Mouse (Mus musculus): ENCODE results near the gene Kctd11. TPM values are rescaled to one million over a fixed set of nuclear protein-coding genes. Genes with fewer than 3 reads are reported as not detected.

The Kctd11 gene
- total and polyA plus RNA-seq, 3 experiments: 2.3 to 2.9 (median 2.6) TPM

- TF ChIP-seq CTCF (IDR thresholded peaks at IDR 0.05) (no peak), EP300 (IDR thresholded peaks at IDR 0.05; ENCODE audit: insufficient read depth, low read depth, low read length) (no peak), POLR2A (IDR thresholded peaks at IDR 0.05; ENCODE audit: insufficient read depth, low read depth, low read length) (no peak)
- peak overlapping the region; percentile 70 for H3K4me3 ChIP-seq
- peaks cover 6% of the 10 kb centered on the region for H3K4me1 ChIP-seq (ENCODE audit: control insufficient read depth, insufficient read depth, low read length)
- peak in 1 of 2 experiments; percentile 19 for DNase-seq
- no peaks in the 10 kb centered on the region for H3K79me2 ChIP-seq (replicated peaks; ENCODE audit: control insufficient read depth, insufficient read depth, low read length)
- peak overlapping the region; percentile 97 for H3K27ac ChIP-seq
- intact Hi-C loops (cut with DNase I): loop anchor here (5.0 kb wide), 1 partner anchor 70 kb away; the partner anchor contains the start of gene Gabarap
- 4% methylated on average over 12 of the region's 12 CpGs for WGBS
- H3K9ac ChIP-seq (ENCODE audit: low read depth, low read length): peak overlapping the region; percentile 79
- H3K27me3 ChIP-seq (ENCODE audit: control insufficient read depth, insufficient read depth, low read length): no peaks in the 10 kb centered on the region
- H3K36me3 ChIP-seq (ENCODE audit: control insufficient read depth, insufficient read depth, low read length): peaks cover 12% of the 10 kb centered on the region; the same call in 1 of the 2 replicates
Observed at GRCm38 (mm10) chr11:69922012-69922756, 41.0 kb upstream of the Kctd11 start.

- DNase-seq: peak; percentile 100
- H3K4me1 ChIP-seq (ENCODE audit: control insufficient read depth, insufficient read depth, low read length): peaks cover 6% of the 10 kb centered on the region
- no peaks in the 10 kb centered on the region for H3K27me3 ChIP-seq (ENCODE audit: control insufficient read depth, insufficient read depth, low read length)
- peaks cover 12% of the 10 kb centered on the region; the same call in 1 of the 2 replicates for H3K36me3 ChIP-seq (ENCODE audit: control insufficient read depth, insufficient read depth, low read length)
- H3K9ac ChIP-seq (ENCODE audit: low read depth, low read length): peak within 1 kb of the TSS; percentile 98
- H3K4me3 ChIP-seq: peak within 1 kb of the TSS; percentile 71
- no peaks in the 10 kb centered on the region for H3K79me2 ChIP-seq (replicated peaks; ENCODE audit: control insufficient read depth, insufficient read depth, low read length)
- H3K27ac ChIP-seq: peak within 1 kb of the TSS; percentile 97
- peak; percentile 94 for TF ChIP-seq EP300 (IDR thresholded peaks at IDR 0.05; ENCODE audit: insufficient read depth, low read depth, low read length)
- peak; percentile 81 for TF ChIP-seq CTCF (IDR thresholded peaks at IDR 0.05)
- TF ChIP-seq POLR2A (IDR thresholded peaks at IDR 0.05; ENCODE audit: insufficient read depth, low read depth, low read length): peak; percentile 99
- under 1% methylated on average over 78 of the region's 78 CpGs for WGBS
- intact Hi-C loops (cut with DNase I): loop anchor here (2.0 to 5.0 kb wide), 3 partner anchors 41 to 163 kb away; partner anchors contain the start of genes Gabarap, Kctd11 and Polr2a
Observed at GRCm38 (mm10) chr11:69921114-69922011, 40.2 kb upstream of the Kctd11 start, which contains the start of gene Eif5a. Gene Eif5a (minus strand): TSS chr11:69921958.

- Histone ChIP-seq H3K79me2 (replicated peaks; ENCODE audit: control insufficient read depth, insufficient read depth, low read length) (no peaks in the 10 kb centered on the region), H3K9ac (ENCODE audit: low read depth, low read length) (peak overlapping the region; percentile 98), H3K4me1 (ENCODE audit: control insufficient read depth, insufficient read depth, low read length) (peaks cover 6% of the 10 kb centered on the region), H3K27me3 (ENCODE audit: control insufficient read depth, insufficient read depth, low read length) (no peaks in the 10 kb centered on the region), H3K27ac (peak overlapping the region; percentile 96), H3K36me3 (ENCODE audit: control insufficient read depth, insufficient read depth, low read length) (peaks cover 12% of the 10 kb centered on the region; the same call in 1 of the 2 replicates), H3K4me3 (peak overlapping the region; percentile 71)
- TF ChIP-seq EP300 (IDR thresholded peaks at IDR 0.05; ENCODE audit: insufficient read depth, low read depth, low read length) (no peak), CTCF (IDR thresholded peaks at IDR 0.05) (no peak)
- intact Hi-C loops (cut with DNase I): loop anchor here (2.0 to 5.0 kb wide), 3 partner anchors 40 to 162 kb away; partner anchors contain the start of genes Gabarap, Kctd11 and Polr2a
- 1% methylated on average over 63 of the region's 65 CpGs for WGBS
- peak; percentile 54 to 57 for DNase-seq
Observed at GRCm38 (mm10) chr11:69920266-69921031, 39.2 kb upstream of the Kctd11 start.

- H3K27me3 ChIP-seq (ENCODE audit: control insufficient read depth, insufficient read depth, low read length): no peaks in the 10 kb centered on the region
- no peaks in the 10 kb centered on the region for H3K79me2 ChIP-seq (replicated peaks; ENCODE audit: control insufficient read depth, insufficient read depth, low read length)
- H3K36me3 ChIP-seq (ENCODE audit: control insufficient read depth, insufficient read depth, low read length): peaks cover 14% of the 10 kb centered on the region; the same call in 1 of the 2 replicates
- intact Hi-C loops (cut with DNase I): loop anchor here (2.0 to 5.0 kb wide), 3 partner anchors 39 to 161 kb away; partner anchors contain the start of genes Gabarap, Kctd11 and Polr2a
- peaks cover 8% of the 10 kb centered on the region for H3K4me1 ChIP-seq (ENCODE audit: control insufficient read depth, insufficient read depth, low read length)
- peak overlapping the region; percentile 96 for H3K27ac ChIP-seq
- peak overlapping the region; percentile 98 for H3K9ac ChIP-seq (ENCODE audit: low read depth, low read length)
- H3K4me3 ChIP-seq: peak overlapping the region; percentile 71
- under 1% methylated on average over 17 of the region's 17 CpGs for WGBS
- peak; percentile 85 to 88 for DNase-seq
- TF ChIP-seq CTCF (IDR thresholded peaks at IDR 0.05): no peak
- peak; percentile 58 for TF ChIP-seq POLR2A (IDR thresholded peaks at IDR 0.05; ENCODE audit: insufficient read depth, low read depth, low read length)
- peak; percentile 62; the same call in 1 of the 2 replicates for TF ChIP-seq EP300 (IDR thresholded peaks at IDR 0.05; ENCODE audit: insufficient read depth, low read depth, low read length)
Observed at GRCm38 (mm10) chr11:69919661-69920265, 38.6 kb upstream of the Kctd11 start.

GRCm38 (mm10) chr11:69919053-69919452 lies 37.8 kb upstream of the Kctd11 start:
- Histone ChIP-seq H3K79me2 (replicated peaks; ENCODE audit: control insufficient read depth, insufficient read depth, low read length) (peaks cover 3% of the 10 kb centered on the region; the same call in 1 of the 2 replicates), H3K27ac (peak overlapping the region; percentile 96), H3K36me3 (ENCODE audit: control insufficient read depth, insufficient read depth, low read length) (peaks cover 14% of the 10 kb centered on the region; the same call in 1 of the 2 replicates), H3K4me3 (peak overlapping the region; percentile 71; the same call in 1 of the 2 replicates), H3K27me3 (ENCODE audit: control insufficient read depth, insufficient read depth, low read length) (no peaks in the 10 kb centered on the region), H3K4me1 (ENCODE audit: control insufficient read depth, insufficient read depth, low read length) (peaks cover 11% of the 10 kb centered on the region), H3K9ac (ENCODE audit: low read depth, low read length) (no peak overlapping the region)
- 65% methylated on average over 9 of the region's 9 CpGs for WGBS
- intact Hi-C loops (cut with DNase I): no loop called here
- DNase-seq: no peak
- TF ChIP-seq CTCF (IDR thresholded peaks at IDR 0.05): no peak
- no peak for TF ChIP-seq POLR2A (IDR thresholded peaks at IDR 0.05; ENCODE audit: insufficient read depth, low read depth, low read length)
- TF ChIP-seq EP300 (IDR thresholded peaks at IDR 0.05; ENCODE audit: insufficient read depth, low read depth, low read length): no peak
